Comparison of ENCODE assay signal across 8 mouse cellular contexts in the genomic region with DNA sequence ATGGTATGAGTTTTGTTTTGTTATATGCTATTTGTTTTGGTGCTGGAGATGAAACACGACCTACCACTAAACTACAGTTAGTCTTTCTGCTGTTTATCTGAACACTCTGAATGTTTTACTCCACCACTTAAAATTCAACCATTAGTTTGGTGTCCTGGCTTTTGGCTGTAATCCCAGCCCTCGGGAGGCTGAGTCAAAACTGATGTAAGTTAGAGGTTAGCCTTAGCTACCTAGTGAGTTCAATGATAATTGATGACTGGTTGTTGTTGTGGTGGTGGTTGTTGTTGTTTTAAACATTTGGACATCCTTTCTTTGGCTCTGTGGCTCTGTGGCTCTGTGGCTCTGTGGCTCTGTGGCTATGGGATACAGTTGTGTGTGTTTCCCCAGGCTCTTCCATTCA. TPM values are rescaled to one million over a fixed set of nuclear protein-coding genes. Genes with fewer than 3 reads are reported as not detected.
A peak's percentile ranks its signal among the peaks of the same experiment; 100 is the strongest.
DNase-seq lines count a peak whose midpoint lies in the region; ATAC-seq and TF ChIP-seq lines count a peak whose summit lies in the region.

No protein-coding gene starts in this region.

- no peak overlapping the region; the same call in 1 of the 2 replicates for H3K9ac ChIP-seq in kidney, postnatal 0 days (ENCODE audit: low read depth, low read length)
- peak overlapping the region; percentile 94; the same call in 1 of the 2 replicates for H3K9ac ChIP-seq in hindbrain, postnatal 0 days (replicated peaks; ENCODE audit: low read length)
- H3K9ac ChIP-seq in midbrain, embryonic 16.5 days (ENCODE audit: low read depth, low read length): peak overlapping the region; percentile 80

- 61% methylated on average over 2 of the region's 2 CpGs for WGBS in kidney, postnatal 0 days
- WGBS in embryonic facial prominence, embryonic 10.5 days: 80% methylated on average over 2 of the region's 2 CpGs
- 65% methylated on average over 2 of the region's 2 CpGs for WGBS in hindbrain, postnatal 0 days
- WGBS in midbrain, embryonic 16.5 days: 79% methylated on average over 2 of the region's 2 CpGs

- H3K27ac ChIP-seq in kidney, postnatal 0 days: no peak overlapping the region
- no peak overlapping the region for H3K27ac ChIP-seq in embryonic facial prominence, embryonic 10.5 days (replicated peaks)
- H3K27ac ChIP-seq in hindbrain, postnatal 0 days: no peak overlapping the region
- peak overlapping the region; percentile 94; the same call in 1 of the 2 replicates for H3K27ac ChIP-seq in midbrain, embryonic 16.5 days (ENCODE audit: low read length)

- H3K9me3 ChIP-seq in kidney, postnatal 0 days (replicated peaks; ENCODE audit: low read length): no peaks in the 10 kb centered on the region
- peaks cover 4% of the 10 kb centered on the region; the same call in 1 of the 2 replicates for H3K9me3 ChIP-seq in embryonic facial prominence, embryonic 10.5 days
- H3K9me3 ChIP-seq in hindbrain, postnatal 0 days (ENCODE audit: low read length): no peaks in the 10 kb centered on the region
- no peaks in the 10 kb centered on the region for H3K9me3 ChIP-seq in midbrain, embryonic 16.5 days (replicated peaks; ENCODE audit: control insufficient read depth, low read length, poor library complexity, severe bottlenecking)

- no peak for DNase-seq in kidney, postnatal 0 days (ENCODE audit: low spot score)
- DNase-seq in kidney, adult 11 months: no peak
- no peak for DNase-seq in embryonic facial prominence, embryonic 10.5 days (ENCODE audit: low spot score)
- no peak for DNase-seq in hindbrain, postnatal 0 days (ENCODE audit: low spot score)
- no peak for DNase-seq in left cerebral cortex, adult 11 months (ENCODE audit: low spot score)
- DNase-seq in frontal cortex, postnatal 10 days (ENCODE audit: low spot score in 2 of 2): no peak

- peak overlapping the region; percentile 65 for H3K4me2 ChIP-seq in kidney, postnatal 0 days (ENCODE audit: low read length)
- peak overlapping the region; percentile 67 for H3K4me2 ChIP-seq in hindbrain, postnatal 0 days (ENCODE audit: low read depth, low read length)
- H3K4me2 ChIP-seq in midbrain, embryonic 16.5 days (ENCODE audit: low read length): peak overlapping the region; percentile 78

- peak overlapping the region; percentile 93 for H3K4me3 ChIP-seq in kidney, postnatal 0 days (replicated peaks; ENCODE audit: low read depth, low read length)
- peak overlapping the region; percentile 91 for H3K4me3 ChIP-seq in embryonic facial prominence, embryonic 10.5 days
- peak overlapping the region; percentile 94 for H3K4me3 ChIP-seq in hindbrain, postnatal 0 days (ENCODE audit: low read length)
- H3K4me3 ChIP-seq in midbrain, embryonic 16.5 days (ENCODE audit: low read depth, low read length): peak overlapping the region; percentile 63

- no peaks in the 10 kb centered on the region; the same call in 1 of the 2 replicates for H3K36me3 ChIP-seq in kidney, postnatal 0 days (ENCODE audit: insufficient read depth, low read length)
- peaks cover 42% of the 10 kb centered on the region for H3K36me3 ChIP-seq in embryonic facial prominence, embryonic 10.5 days (replicated peaks)
- no peaks in the 10 kb centered on the region for H3K36me3 ChIP-seq in hindbrain, postnatal 0 days (ENCODE audit: insufficient read depth, low read length)
- peaks cover 11% of the 10 kb centered on the region for H3K36me3 ChIP-seq in midbrain, embryonic 16.5 days (ENCODE audit: control insufficient read depth, insufficient read depth, low read length)

- H3K27me3 ChIP-seq in kidney, postnatal 0 days (ENCODE audit: insufficient read depth, low read length): no peaks in the 10 kb centered on the region
- no peaks in the 10 kb centered on the region for H3K27me3 ChIP-seq in embryonic facial prominence, embryonic 10.5 days (replicated peaks; ENCODE audit: low read depth, poor library complexity, severe bottlenecking)
- no peaks in the 10 kb centered on the region for H3K27me3 ChIP-seq in hindbrain, postnatal 0 days (ENCODE audit: insufficient read depth, low read length)
- no peaks in the 10 kb centered on the region for H3K27me3 ChIP-seq in midbrain, embryonic 16.5 days (ENCODE audit: control insufficient read depth, insufficient read depth, low read depth, low read length)

- no peak for TF ChIP-seq CTCF in kidney, postnatal 0 days (IDR thresholded peaks at IDR 0.05; ENCODE audit: low read depth)
- no peak for TF ChIP-seq CTCF in hindbrain, postnatal 0 days (IDR thresholded peaks at IDR 0.05; ENCODE audit: low read depth)

- no peak for ATAC-seq in kidney, postnatal 0 days (replicated peaks; ENCODE audit: low FRiP score, low read depth)
- no peak for ATAC-seq in hindbrain, postnatal 0 days
- ATAC-seq in midbrain, embryonic 16.5 days: no peak
- ATAC-seq in inflammation-experienced regulatory T-cells, adult 6 months: no peak

- peaks cover 6% of the 10 kb centered on the region; the same call in 1 of the 2 replicates for H3K4me1 ChIP-seq in kidney, postnatal 0 days (replicated peaks; ENCODE audit: insufficient read depth, low read length)
- peaks cover 13% of the 10 kb centered on the region for H3K4me1 ChIP-seq in embryonic facial prominence, embryonic 10.5 days
- peaks cover 3% of the 10 kb centered on the region; the same call in 1 of the 2 replicates for H3K4me1 ChIP-seq in hindbrain, postnatal 0 days (ENCODE audit: insufficient read depth, low read length)
- H3K4me1 ChIP-seq in midbrain, embryonic 16.5 days (ENCODE audit: control insufficient read depth, insufficient read depth, low read length): peaks cover 22% of the 10 kb centered on the region

RNA-seq across cellular contexts. Expression of a gene that starts 1.3 kb away (rescaled TPM):
- polyA plus RNA-seq in kidney, postnatal 0 days (2015; fragmentation: Nextera tagmentation; extraction: Ambion mirVana): 27.3 and 29.1 TPM in 2 replicates
- polyA plus RNA-seq in embryonic facial prominence, embryonic 10.5 days (2016; fragmentation: Nextera tagmentation; extraction: Ambion mirVana): 61.8 and 63.3 TPM in 2 replicates
- 20.1 and 42.8 TPM in 2 replicates for total RNA-seq in hindbrain, postnatal 0 days (2014; rRNA removed)
- 30.6 and 34.1 TPM in 2 replicates for polyA plus RNA-seq in hindbrain, postnatal 0 days (2015; fragmentation: Nextera tagmentation; extraction: Ambion mirVana)
- polyA plus RNA-seq in midbrain, embryonic 16.5 days (2015; fragmentation: Nextera tagmentation; extraction: Ambion mirVana): 64.9 and 75.5 TPM in 2 replicates
- polyA plus RNA-seq in inflammation-experienced regulatory T-cells, adult 6 months (2017; shearing (Covaris generic)): 10 to 100 TPM; 41.9 to 49.3 (median 46.3) TPM
